Mouse (Mus musculus) E14TG2a.4 (cell line): Measurements from ENCODE around the gene Dtd2.

ENCODE experiments used
- CTCF ChIP-seq: conservative IDR thresholded peaks from 2 replicates; pipeline ENCODE4 v1.5.1; 2014; ENCODE audit warnings: low read length
- POU5F1 ChIP-seq: IDR thresholded peaks from 2 replicates; pipeline ENCODE4 v1.6.1; 2014; ENCODE audit warnings: low read length, borderline replicate concordance

- TF ChIP-seq CTCF (no peak), POU5F1 (no peak)
Measured at GRCm38 (mm10) chr12:51990629-51991028, 15.7 kb downstream of the Dtd2 start.
